Mouse (Mus musculus) bone marrow, adult 2 months (tissue): Measurements from ENCODE around the gene Ggct. TPM values are rescaled to one million over a fixed set of nuclear protein-coding genes. Genes with fewer than 3 reads are reported as not detected.
A peak's percentile ranks its signal among the peaks of the same experiment; 100 is the strongest.

ENCODE experiments used
- H3K27ac ChIP-seq: fragments of 200-500 bp; 2 replicates; pipeline ENCODE4 v1.5.1; 2012; ENCODE audit warnings: low read depth, mild to moderate bottlenecking, control low read depth, inconsistent platforms, low read length; ENCODE audit not compliant: control insufficient read depth, poor library complexity, insufficient read depth
- H3K4me1 ChIP-seq: fragments of 200-500 bp; 2 replicates; pipeline ENCODE4 v1.6.1; 2011; ENCODE audit warnings: low read length; ENCODE audit not compliant: control insufficient read depth, insufficient read depth
- H3K4me3 ChIP-seq: fragments of 200-500 bp; replicated peaks from 2 replicates; pipeline ENCODE3; 2011; ENCODE audit warnings: mild to moderate bottlenecking, low read depth, low read length, control low read depth; ENCODE audit not compliant: control insufficient read depth
- CTCF ChIP-seq: fragments of 200-500 bp; IDR thresholded peaks from 2 replicates; pipeline ENCODE4 v1.5.1; 2011; ENCODE audit warnings: low read length, control low read depth; ENCODE audit not compliant: control insufficient read depth, insufficient read depth
- POLR2A ChIP-seq: fragments of 200-500 bp; IDR thresholded peaks from 2 replicates; pipeline ENCODE4 v1.6.1; 2011; ENCODE audit warnings: low read depth, mild to moderate bottlenecking, control low read depth, low read length, borderline replicate concordance; ENCODE audit not compliant: control insufficient read depth
- WGBS: fragments of 180-500 bp; shearing (Covaris S2); methylation state at CpG from one replicate; pipeline ENCODE4 v1.1.7; 2018; 5-methylcytosine and 5-hydroxymethylcytosine counted together
- polyA plus RNA-seq: library from polyadenylated mRNA; stranded (reverse); fragments of >200 nt; gene quantifications from 2 replicates; pipeline ENCODE4 v1.2.4, GENCODE M21; 2011; ENCODE audit warnings: low replicate concordance; ENCODE audit not compliant: missing spikeins, insufficient read depth, insufficient read length

The Ggct gene
- polyA plus RNA-seq, 1 experiment, result 13.2 TPM

DNA sequence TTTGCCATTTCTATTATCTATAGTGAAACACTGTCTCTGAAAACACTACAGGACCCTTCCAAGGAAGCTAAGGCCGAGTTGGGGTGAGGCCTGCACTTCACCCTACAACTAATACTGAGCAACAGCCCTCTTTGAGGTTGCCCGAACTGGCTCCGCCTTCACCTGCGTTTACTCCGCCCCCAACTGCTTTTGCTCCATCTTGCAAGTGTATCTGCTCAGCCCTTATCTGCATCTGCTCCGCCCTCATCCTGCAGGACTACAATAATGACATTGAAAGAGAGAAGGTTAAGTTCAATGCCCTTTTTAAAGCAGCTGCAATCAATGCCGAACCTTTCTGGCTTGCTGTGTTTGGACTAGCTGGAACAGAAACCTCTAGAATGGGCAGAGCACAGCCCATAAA, 29.1 kb upstream of the Ggct start:
- no peaks in the 10 kb centered on the region for H3K4me1 ChIP-seq
- no peak for TF ChIP-seq CTCF
- TF ChIP-seq POLR2A, result no peak
- 84% methylated on average over 7 of the region's 7 CpGs for WGBS
- no peak overlapping the region for H3K4me3 ChIP-seq
- no peak overlapping the region for H3K27ac ChIP-seq

GRCm38 (mm10) chr6:55018417-55018816, 25.7 kb upstream of the Ggct start:
- no peak overlapping the region for H3K27ac ChIP-seq
- H3K4me3 ChIP-seq, result no peak overlapping the region
- TF ChIP-seq POLR2A, result no peak
- TF ChIP-seq CTCF, result no peak
- no peaks in the 10 kb centered on the region for H3K4me1 ChIP-seq
- WGBS, result 80% methylated on average over 2 of the region's 2 CpGs

- no peak overlapping the region for H3K27ac ChIP-seq
- no peak overlapping the region for H3K4me3 ChIP-seq
- TF ChIP-seq CTCF (peak; percentile 86), POLR2A (no peak)
- 22% methylated on average over 15 of the region's 15 CpGs for WGBS
- H3K4me1 ChIP-seq, result no peaks in the 10 kb centered on the region
These were observed 24.2 kb upstream of the Ggct start for GRCm38 (mm10) chr6:55016710-55017583.

DNA sequence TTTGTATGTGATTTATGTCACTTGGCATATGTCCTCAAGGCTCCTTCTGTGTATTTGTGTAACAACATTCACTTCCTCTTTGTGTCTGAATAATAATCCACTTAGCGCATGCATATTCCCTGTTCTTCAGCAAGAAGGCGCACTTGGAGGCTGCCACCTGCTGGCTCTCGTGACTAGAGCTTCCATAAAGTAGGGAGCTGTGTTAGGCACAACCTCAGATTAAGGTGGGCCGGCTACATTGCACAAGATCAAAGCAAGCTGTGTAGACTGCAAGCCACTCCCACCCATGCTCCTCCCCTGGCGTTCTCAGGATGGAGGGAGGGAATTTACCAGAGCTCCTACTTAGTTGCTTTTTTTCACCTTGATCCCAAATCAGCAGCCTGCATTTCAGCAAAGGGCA, 23.5 kb upstream of the Ggct start:
- no peak for TF ChIP-seq POLR2A
- TF ChIP-seq CTCF, result peak; percentile 71
- Histone ChIP-seq H3K4me1 (no peaks in the 10 kb centered on the region), H3K27ac (no peak overlapping the region), H3K4me3 (no peak overlapping the region)
- WGBS, result 3% methylated on average over 5 of the region's 5 CpGs

- H3K4me1 ChIP-seq, result no peaks in the 10 kb centered on the region
- no peak for TF ChIP-seq POLR2A
- TF ChIP-seq CTCF, result no peak
- WGBS, result 84% methylated on average over 3 of the region's 3 CpGs
- no peak overlapping the region for H3K4me3 ChIP-seq
- H3K27ac ChIP-seq, result no peak overlapping the region
These were observed 21.4 kb upstream of the Ggct start for GRCm38 (mm10) chr6:55014184-55014583.

DNA sequence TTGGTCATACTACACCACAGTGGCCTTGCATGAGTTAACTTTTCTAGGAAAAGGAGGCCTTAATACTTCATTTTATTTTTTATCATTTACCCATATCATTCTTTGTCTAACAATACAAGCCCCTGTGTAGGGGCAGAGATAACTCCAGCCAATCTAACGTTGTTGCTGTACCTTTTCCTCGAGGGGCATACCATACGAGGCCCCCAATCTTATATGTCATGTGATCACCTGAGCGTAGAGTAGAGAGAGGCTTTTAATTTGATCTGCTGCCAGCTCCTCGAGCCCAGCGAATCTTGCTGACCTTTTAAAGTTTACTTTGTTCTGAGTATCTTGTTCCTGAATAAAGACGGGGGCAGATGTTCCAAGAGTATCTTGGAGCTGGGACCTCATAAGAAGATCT, 19.8 kb upstream of the Ggct start:
- Histone ChIP-seq H3K4me3 (no peak overlapping the region), H3K4me1 (no peaks in the 10 kb centered on the region), H3K27ac (no peak overlapping the region)
- TF ChIP-seq CTCF, result no peak
- TF ChIP-seq POLR2A, result no peak
- 80% methylated on average over 7 of the region's 7 CpGs for WGBS

DNA sequence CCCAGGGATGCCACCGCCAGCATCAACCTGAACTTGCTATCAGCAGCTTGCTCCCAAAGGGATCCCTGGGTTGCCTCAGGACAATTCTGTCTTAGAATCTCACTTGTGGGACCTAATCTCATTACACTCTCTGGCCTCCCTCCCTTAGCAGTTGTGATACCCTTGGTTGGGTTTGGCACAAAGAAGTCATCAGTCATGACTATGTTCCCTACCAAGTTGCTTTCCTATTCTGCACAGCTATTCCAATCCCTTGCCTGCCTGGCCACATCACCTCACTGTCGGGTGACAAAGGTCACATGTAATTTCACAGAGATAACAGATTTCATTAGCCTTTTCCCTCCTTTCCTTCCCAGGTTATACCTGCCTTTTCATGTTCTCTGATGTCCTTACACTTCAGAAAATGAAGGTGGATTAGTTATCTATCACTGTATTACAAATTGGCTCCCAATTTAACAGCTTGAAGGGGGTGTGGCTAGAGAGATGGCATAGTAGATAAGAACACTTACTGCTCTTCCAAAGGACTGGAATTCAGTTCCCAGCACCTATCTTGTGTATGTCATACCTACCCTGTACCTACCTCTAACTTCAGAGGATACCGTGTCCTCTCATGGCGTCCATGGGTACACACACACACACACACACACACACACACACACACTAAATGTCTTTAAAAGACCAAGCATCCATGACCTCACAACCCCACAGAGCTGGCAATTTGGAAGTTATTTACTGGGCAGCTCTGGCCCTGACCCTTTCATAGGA, 17.8 kb upstream of the Ggct start:
- 83% methylated on average over 4 of the region's 4 CpGs for WGBS

More for the DNA sequence above, 17.8 kb upstream of the Ggct start:
- Histone ChIP-seq H3K4me1 (no peaks in the 10 kb centered on the region), H3K27ac (no peak overlapping the region), H3K4me3 (no peak overlapping the region)
- no peak for TF ChIP-seq POLR2A
- no peak for TF ChIP-seq CTCF
